Comparison of ENCODE assay signal across 9 mouse cellular contexts in the genomic region with DNA sequence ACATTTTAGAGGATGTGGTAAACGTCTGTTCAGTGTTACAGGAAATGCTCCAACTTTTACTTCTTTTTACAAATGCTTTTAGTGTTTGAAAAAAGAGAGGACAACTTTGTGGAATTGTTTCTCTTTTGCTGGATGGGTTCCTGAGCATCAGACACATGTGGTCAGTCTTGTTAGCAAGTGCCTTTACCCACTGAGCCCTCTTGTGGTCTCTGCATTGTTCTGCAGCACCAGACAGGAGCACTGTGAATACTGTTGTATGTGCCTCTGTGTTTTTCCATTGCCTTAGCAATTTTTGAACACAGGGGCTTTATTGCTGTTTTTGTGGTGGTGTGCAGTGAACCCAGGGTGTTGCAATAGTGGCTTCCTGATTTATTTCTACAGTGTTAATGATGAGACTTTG. TPM values are rescaled to one million over a fixed set of nuclear protein-coding genes. Genes with fewer than 3 reads are reported as not detected.
A peak's percentile ranks its signal among the peaks of the same experiment; 100 is the strongest.
DNase-seq lines count a peak whose midpoint lies in the region; ATAC-seq and TF ChIP-seq lines count a peak whose summit lies in the region.
"Had no signal": no experiment of that assay in that cellular context is flagged by ENCODE, and none has a peak within 500 bp of the region (broad histone marks: within the 10 kb centered on the region; RNA-seq: fewer than 3 reads in every experiment).

No protein-coding gene starts in this region.

- peaks cover 66% of the 10 kb centered on the region for H3K36me3 ChIP-seq in forebrain, embryonic 14.5 days (ENCODE audit: control insufficient read depth, insufficient read depth, low read length)
- peaks cover 35% of the 10 kb centered on the region for H3K36me3 ChIP-seq in lung, embryonic 16.5 days (ENCODE audit: control insufficient read depth, insufficient read depth, low read length)

- ATAC-seq in cerebellum, adult (ENCODE audit: insufficient number of reproducible peaks, low FRiP score, low TSS enrichment): no peak
- ATAC-seq in forebrain, embryonic 14.5 days: peak; percentile 58; the same call in 1 of the 2 replicates
- ATAC-seq in lung, embryonic 16.5 days (ENCODE audit: low read depth): peak; percentile 65; the same call in 1 of the 2 replicates

- no peak overlapping the region for H3K4me2 ChIP-seq in forebrain, embryonic 14.5 days (ENCODE audit: low read length)
- H3K4me2 ChIP-seq in lung, embryonic 16.5 days (ENCODE audit: low read depth, low read length): no peak overlapping the region
- H3K4me2 ChIP-seq: heart, embryonic 15.5 days had no signal

- no peak overlapping the region for H3K9ac ChIP-seq in forebrain, embryonic 14.5 days (ENCODE audit: low read length)
- H3K9ac ChIP-seq in lung, embryonic 16.5 days (ENCODE audit: low read length): no peak overlapping the region
- H3K9ac ChIP-seq: heart, embryonic 15.5 days had no signal

- no peak for TF ChIP-seq POLR2A in lung, adult 2 months (IDR thresholded peaks at IDR 0.05; ENCODE audit: borderline replicate concordance, extremely low read depth, low read depth, low read length)

- no peaks in the 10 kb centered on the region for H3K27me3 ChIP-seq in forebrain, embryonic 14.5 days (replicated peaks; ENCODE audit: control insufficient read depth, insufficient read depth, low read length)
- no peaks in the 10 kb centered on the region for H3K27me3 ChIP-seq in lung, embryonic 16.5 days (ENCODE audit: control insufficient read depth, insufficient read depth, low read depth, low read length)
- H3K27me3 ChIP-seq: heart, embryonic 15.5 days had no signal

- no peaks in the 10 kb centered on the region for H3K9me3 ChIP-seq in forebrain, embryonic 14.5 days (replicated peaks; ENCODE audit: control insufficient read depth, low read length)
- H3K9me3 ChIP-seq in lung, embryonic 16.5 days (ENCODE audit: control insufficient read depth, low read length): no peaks in the 10 kb centered on the region
- H3K9me3 ChIP-seq: heart, embryonic 15.5 days had no signal

- peak; percentile 16 for DNase-seq in cerebellum, adult 9-10 months
- DNase-seq in lung, adult 2 months: no peak
- no peak for DNase-seq in lung, adult 18-20 months
- peak; percentile 62 for DNase-seq in forebrain, embryonic 14.5 days (ENCODE audit: low spot score)
- peak; percentile 47 to 50 for DNase-seq in right cerebral cortex, postnatal 10 days (ENCODE audit: low spot score in 2 of 2)
- DNase-seq in spleen, postnatal 10 days (ENCODE audit: low spot score in 2 of 2): no peak

- H3K4me1 ChIP-seq in lung, adult 2 months (ENCODE audit: control insufficient read depth, insufficient read depth, low read length): no peaks in the 10 kb centered on the region
- no peaks in the 10 kb centered on the region for H3K4me1 ChIP-seq in forebrain, embryonic 14.5 days (ENCODE audit: control insufficient read depth, insufficient read depth, low read length)
- H3K4me1 ChIP-seq in lung, embryonic 16.5 days (replicated peaks; ENCODE audit: control insufficient read depth, insufficient read depth, low read length): no peaks in the 10 kb centered on the region
- H3K4me1 ChIP-seq: heart, embryonic 15.5 days had no signal

- 33% methylated on average over 1 of the region's 1 CpGs for WGBS in lung, adult 2 months
- 76% methylated on average over 1 of the region's 1 CpGs for WGBS in forebrain, embryonic 14.5 days
- WGBS in lung, embryonic 16.5 days: 51% methylated on average over 1 of the region's 1 CpGs

- H3K4me3 ChIP-seq in lung, adult 2 months (replicated peaks; ENCODE audit: extremely low read depth, low read depth, low read length): no peak overlapping the region
- no peak overlapping the region for H3K4me3 ChIP-seq in forebrain, embryonic 14.5 days (ENCODE audit: low read depth, low read length)
- H3K4me3 ChIP-seq in lung, embryonic 16.5 days (ENCODE audit: low read length): no peak overlapping the region
- H3K4me3 ChIP-seq: heart, embryonic 15.5 days had no signal

- peak; percentile 40 for TF ChIP-seq CTCF in lung, adult 2 months (IDR thresholded peaks at IDR 0.05; ENCODE audit: insufficient read depth, low read length)

- no peak overlapping the region for H3K27ac ChIP-seq in forebrain, embryonic 14.5 days (ENCODE audit: low read depth, low read length)
- no peak overlapping the region for H3K27ac ChIP-seq in lung, embryonic 16.5 days (ENCODE audit: low read length)
- H3K27ac ChIP-seq: heart, embryonic 15.5 days had no signal

RNA-seq across cellular contexts. Expression of gene Itgb1, which starts 39.4 kb away (rescaled TPM):
- 68.7 and 107 TPM in 2 replicates for polyA plus RNA-seq in lung, adult 2 months (2012; rRNA removed)
- polyA plus RNA-seq in forebrain, embryonic 14.5 days (2014; fragmentation: Nextera tagmentation; extraction: Ambion mirVana): 95.1 and 105 TPM in 2 replicates
- polyA plus RNA-seq in lung, embryonic 16.5 days (2015; fragmentation: Nextera tagmentation; extraction: Ambion mirVana): 373 and 384 TPM in 2 replicates

Comparison
In these comparisons a context has a peak if more than half of its experiments do, and no peak if none do; other contexts are left out.
1. DNase-seq: peak in cerebellum, adult 9-10 months (single experiment), forebrain, embryonic 14.5 days (single experiment) and right cerebral cortex, postnatal 10 days (2 of 2); none in lung, adult 2 months (single experiment), lung, adult 18-20 months (0 of 2) and spleen, postnatal 10 days (0 of 2).